Mouse (Mus musculus) Patski (cell line): ENCODE measurements around the gene Gm20388. TPM values are rescaled to one million over a fixed set of nuclear protein-coding genes. Genes with fewer than 3 reads are reported as not detected.

Source experiments
- ATAC-seq: fragments of 100-300 bp; one replicate; pipeline ENCODE4 v1.8.0; 2021
- CTCF ChIA-PET: fragments of 350-600 bp; sonication (Branson Sonifier 250); formaldehyde crosslinking; loops from one replicate; lab custom pipeline; 2022; ENCODE audit warnings: inconsistent platforms; lab: Charles Lee
- POLR2A ChIA-PET: fragments of 350-600 bp; sonication (Branson Sonifier 250); formaldehyde crosslinking; loops from one replicate; lab custom pipeline; 2022; ENCODE audit warnings: antibody characterized with exemption, inconsistent platforms; lab: Charles Lee
- DNase-seq: peaks from one replicate; pipeline ENCODE4 v3.0.0-alpha.2; 2011; ENCODE audit warnings: low read depth, low spot score
- H3K27me3 ChIP-seq: fragments of 371-371 bp; one replicate; pipeline ENCODE4 v1.5.1; 2021
- CTCF ChIP-seq: fragments of 100-300 bp; IDR thresholded peaks from one replicate; pipeline ENCODE4 v1.5.1; 2021
- in situ Hi-C: fragments of 300-500 bp; cut with MboI; formaldehyde crosslinking; loops from 3 replicates; pipeline ENCODE4 v1.11.1; 2018; ENCODE audit warnings: low pct_unique_long_range_greater_than_20kb, mixed read lengths
- polyA plus RNA-seq: library from polyadenylated mRNA; unstranded; gene quantifications from one replicate; pipeline ENCODE4 v1.2.3, GENCODE M21; 2021

Gm20388 gene
- polyA plus RNA-seq, 1 experiment from 2014 or later = 86.7 TPM

DNA sequence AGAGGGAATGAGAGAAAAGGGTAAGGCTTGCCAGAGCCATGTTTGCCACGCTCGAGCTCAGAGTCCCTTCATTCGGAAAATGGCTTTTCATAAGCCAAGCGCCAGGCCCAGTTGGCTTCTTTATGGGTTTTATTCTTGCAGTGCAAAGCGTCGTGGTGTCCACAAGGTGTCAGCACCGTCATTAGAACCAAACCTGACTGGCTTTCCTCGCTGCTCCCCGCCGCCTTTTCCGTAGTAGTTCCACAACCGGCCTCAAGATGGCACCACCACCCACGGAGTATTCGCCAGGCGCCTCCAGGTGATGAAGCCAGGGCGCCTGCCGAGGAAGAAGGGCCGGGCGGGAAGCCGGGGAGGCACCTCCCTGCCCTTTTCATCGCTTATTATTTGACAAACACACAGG, 1202.6 kb downstream of the Gm20388 start:
- no peak for TF ChIP-seq CTCF
- POLR2A ChIA-PET = no interaction called here
- no peaks in the 10 kb centered on the region for H3K27me3 ChIP-seq
- DNase-seq (no peak), ATAC-seq (peak; percentile 42)
- in situ Hi-C loops = loop anchor here (5.0 kb wide), 2 partner anchors 284 to 399 kb away; no protein-coding TSS in a partner anchor
- CTCF ChIA-PET = interaction anchor here (0.6 to 2.8 kb wide), 13 partner anchors 9 to 465 kb away, joined by 3 to 24 read pairs (median 4); partner anchors contain the start of gene Fbxo31

DNA sequence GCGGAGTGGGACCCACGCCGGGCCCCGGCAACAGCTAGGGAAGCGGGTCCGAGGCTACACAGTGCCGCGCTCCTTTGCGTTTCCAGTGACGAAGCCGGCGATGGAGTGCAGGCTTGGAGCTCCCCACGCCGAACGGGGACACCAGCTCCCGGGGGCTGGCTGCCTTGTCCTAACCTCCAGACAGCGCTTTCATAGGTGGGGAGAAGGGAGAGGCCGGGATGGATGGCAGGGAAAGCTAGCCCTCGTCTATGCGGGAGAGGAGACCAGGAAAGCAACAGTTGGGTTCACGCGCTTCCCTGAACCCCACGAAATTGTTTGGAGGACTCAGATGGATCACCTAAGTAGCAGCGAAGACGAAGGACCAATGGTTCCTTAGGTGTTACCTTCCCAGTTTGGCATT, 1204.5 kb downstream of the Gm20388 start:
- CTCF ChIA-PET = interaction anchor here (1.1 to 1.7 kb wide), 3 partner anchors 11 to 399 kb away, joined by 3 read pairs; no protein-coding TSS in a partner anchor
- in situ Hi-C loops = loop anchor here (5.0 kb wide), 1 partner anchor 97 kb away; no protein-coding TSS in a partner anchor
- DNase-seq (no peak), ATAC-seq (no peak)
- no peaks in the 10 kb centered on the region for H3K27me3 ChIP-seq
- TF ChIP-seq CTCF = no peak
- POLR2A ChIA-PET = interaction anchor here (0.6 kb wide), 1 partner anchor 399 kb away, joined by 4 read pairs; no protein-coding TSS in a partner anchor

- no peak for TF ChIP-seq CTCF
- DNase-seq (no peak), ATAC-seq (peak; percentile 61)
- no peaks in the 10 kb centered on the region for H3K27me3 ChIP-seq
- ChIA-PET CTCF (interaction anchor here (1.0 to 1.7 kb wide), 4 partner anchors 10 to 115 kb away, joined by 3 to 4 read pairs (median 3); no protein-coding TSS in a partner anchor), POLR2A (interaction anchor here (0.6 kb wide), 1 partner anchor 398 kb away, joined by 4 read pairs; no protein-coding TSS in a partner anchor)
- in situ Hi-C loops = loop anchor here (5.0 kb wide), 1 partner anchor 96 kb away; no protein-coding TSS in a partner anchor
These were observed 1205.3 kb downstream of the Gm20388 start, which contains the start of gene Foxc2 for GRCm38 (mm10) chr8:121115948-121116347. TSS of gene Foxc2 (plus strand) at chr8:121116171.

GRCm38 (mm10) chr8:121116591-121117185, 1206.0 kb downstream of the Gm20388 start:
- CTCF ChIA-PET = interaction anchor here (1.0 to 1.7 kb wide), 3 partner anchors 9 to 115 kb away, joined by 3 to 4 read pairs (median 3); no protein-coding TSS in a partner anchor
- DNase-seq = no peak
- POLR2A ChIA-PET = no interaction called here
- no peaks in the 10 kb centered on the region for H3K27me3 ChIP-seq
- peak; percentile 20 for ATAC-seq
- in situ Hi-C loops = loop anchor here (5.0 kb wide), 1 partner anchor 96 kb away; no protein-coding TSS in a partner anchor
- no peak for TF ChIP-seq CTCF

DNA sequence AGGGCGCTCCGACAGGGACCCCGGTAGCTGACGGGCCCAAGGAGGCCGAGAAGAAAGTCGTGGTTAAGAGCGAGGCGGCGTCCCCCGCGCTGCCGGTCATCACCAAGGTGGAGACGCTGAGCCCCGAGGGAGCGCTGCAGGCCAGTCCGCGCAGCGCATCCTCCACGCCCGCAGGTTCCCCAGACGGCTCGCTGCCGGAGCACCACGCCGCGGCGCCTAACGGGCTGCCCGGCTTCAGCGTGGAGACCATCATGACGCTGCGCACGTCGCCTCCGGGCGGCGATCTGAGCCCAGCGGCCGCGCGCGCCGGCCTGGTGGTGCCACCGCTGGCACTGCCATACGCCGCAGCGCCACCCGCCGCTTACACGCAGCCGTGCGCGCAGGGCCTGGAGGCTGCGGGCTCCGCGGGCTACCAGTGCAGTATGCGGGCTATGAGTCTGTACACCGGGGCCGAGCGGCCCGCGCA, 1206.6 kb downstream of the Gm20388 start:
- ATAC-seq (no peak), DNase-seq (no peak)
- no peak for TF ChIP-seq CTCF
- ChIA-PET CTCF (interaction anchor here (1.7 kb wide), 1 partner anchor 8 kb away, joined by 4 read pairs; no protein-coding TSS in a partner anchor), POLR2A (no interaction called here)
- in situ Hi-C loops = loop anchor here (5.0 kb wide), 1 partner anchor 95 kb away; no protein-coding TSS in a partner anchor
- no peaks in the 10 kb centered on the region for H3K27me3 ChIP-seq

DNA sequence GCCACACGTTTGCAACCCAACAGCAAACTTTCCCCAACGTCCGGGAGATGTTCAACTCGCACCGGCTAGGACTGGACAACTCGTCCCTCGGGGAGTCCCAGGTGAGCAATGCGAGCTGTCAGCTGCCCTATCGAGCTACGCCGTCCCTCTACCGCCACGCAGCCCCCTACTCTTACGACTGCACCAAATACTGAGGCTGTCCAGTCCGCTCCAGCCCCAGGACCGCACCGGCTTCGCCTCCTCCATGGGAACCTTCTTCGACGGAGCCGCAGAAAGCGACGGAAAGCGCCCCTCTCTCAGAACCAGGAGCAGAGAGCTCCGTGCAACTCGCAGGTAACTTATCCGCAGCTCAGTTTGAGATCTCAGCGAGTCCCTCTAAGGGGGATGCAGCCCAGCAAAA, 1207.3 kb downstream of the Gm20388 start:
- ATAC-seq (no peak), DNase-seq (no peak)
- H3K27me3 ChIP-seq = no peaks in the 10 kb centered on the region
- TF ChIP-seq CTCF = no peak
- POLR2A ChIA-PET = no interaction called here
- CTCF ChIA-PET = no interaction called here
- in situ Hi-C loops = loop anchor here (5.0 kb wide), 1 partner anchor 94 kb away; no protein-coding TSS in a partner anchor

DNA sequence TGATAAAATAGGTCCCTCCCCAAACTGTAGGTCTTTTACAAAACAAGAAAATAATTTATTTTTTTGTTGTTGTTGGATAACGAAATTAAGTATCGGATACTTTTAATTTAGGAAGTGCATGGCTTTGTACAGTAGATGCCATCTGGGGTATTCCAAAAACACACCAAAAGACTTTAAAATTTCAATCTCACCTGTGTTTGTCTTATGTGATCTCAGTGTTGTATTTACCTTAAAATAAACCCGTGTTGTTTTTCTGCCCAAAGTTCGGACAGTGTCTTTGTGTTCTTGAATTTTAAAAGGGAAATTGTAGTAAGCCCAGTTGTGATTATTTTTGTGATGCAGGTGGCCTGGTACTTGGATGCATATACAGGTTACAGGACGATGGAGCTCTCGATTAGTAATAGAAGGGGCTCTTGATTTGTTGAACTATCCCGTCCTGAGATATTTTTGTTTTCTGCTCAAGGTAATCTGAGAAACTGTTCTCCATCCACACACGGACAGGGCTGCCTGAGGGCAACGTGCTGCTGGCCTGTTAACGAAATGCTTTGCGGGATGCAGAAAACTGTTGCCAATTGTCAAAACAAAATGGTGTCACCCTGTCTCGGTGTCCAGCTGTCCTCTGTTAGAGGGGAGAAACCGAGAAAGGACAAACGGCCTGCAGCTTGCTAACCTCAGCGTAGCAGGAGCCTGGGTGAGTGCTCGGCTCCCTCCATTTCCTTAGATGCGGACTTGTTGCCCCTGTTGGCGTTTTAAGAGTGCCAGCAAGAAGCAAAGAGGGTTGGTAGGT, 1208.2 kb downstream of the Gm20388 start:
- POLR2A ChIA-PET = no interaction called here
- CTCF ChIA-PET = no interaction called here
- in situ Hi-C loops = loop anchor here (5.0 kb wide), 1 partner anchor 93 kb away; no protein-coding TSS in a partner anchor
- no peak for TF ChIP-seq CTCF
- ATAC-seq (no peak), DNase-seq (no peak)
- H3K27me3 ChIP-seq = no peaks in the 10 kb centered on the region

DNA sequence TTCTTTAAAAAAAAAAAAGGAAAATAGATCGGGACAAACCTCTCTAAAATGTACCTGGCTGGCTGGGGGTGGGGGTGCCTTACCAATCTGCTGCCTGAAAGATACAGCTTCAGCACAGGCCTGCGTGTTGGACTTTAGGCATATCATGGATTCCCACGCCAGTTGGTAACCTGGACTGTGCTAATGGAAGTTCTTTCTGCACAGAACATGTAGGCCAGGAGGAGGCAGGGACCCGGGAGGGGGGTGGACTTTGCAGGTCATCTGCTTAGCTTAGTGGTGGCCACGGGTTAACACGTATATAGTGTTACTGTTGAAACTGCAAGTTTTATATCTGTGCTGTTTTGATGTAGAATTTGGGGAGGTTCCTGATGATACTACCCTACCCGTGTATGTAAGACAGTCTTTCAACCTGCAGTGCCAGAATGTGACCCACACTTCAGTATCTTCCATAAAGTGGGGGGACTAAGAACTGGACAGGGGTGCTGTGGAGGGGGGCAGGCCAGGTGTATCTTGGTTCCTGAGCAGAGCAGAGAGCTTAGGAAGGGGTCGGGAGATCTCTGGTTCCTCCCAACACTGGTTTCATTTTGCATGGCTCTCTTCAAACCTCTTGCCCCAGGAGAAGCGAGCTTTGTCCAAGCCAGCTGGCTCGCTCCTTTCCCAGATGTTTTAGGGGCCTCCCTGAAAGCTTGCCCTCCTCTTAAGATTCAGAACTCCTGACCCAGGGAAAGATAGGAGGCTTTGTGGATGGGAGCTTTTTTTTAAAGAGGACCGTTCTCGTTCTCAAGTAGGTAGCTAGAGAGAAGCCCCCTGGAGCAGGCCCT, 1209.2 kb downstream of the Gm20388 start:
- CTCF ChIA-PET = interaction anchor here (0.6 kb wide), 1 partner anchor 60 kb away, joined by 3 read pairs; no protein-coding TSS in a partner anchor

More for the DNA sequence above, 1209.2 kb downstream of the Gm20388 start:
- POLR2A ChIA-PET = no interaction called here
- no peak for ATAC-seq
- DNase-seq = no peak
- in situ Hi-C loops = loop anchor here (5.0 kb wide), 1 partner anchor 92 kb away; no protein-coding TSS in a partner anchor
- H3K27me3 ChIP-seq = no peaks in the 10 kb centered on the region
- no peak for TF ChIP-seq CTCF
